Mouse (Mus musculus): ENCODE results near the gene Klc2.

Klc2 gene

DNA sequence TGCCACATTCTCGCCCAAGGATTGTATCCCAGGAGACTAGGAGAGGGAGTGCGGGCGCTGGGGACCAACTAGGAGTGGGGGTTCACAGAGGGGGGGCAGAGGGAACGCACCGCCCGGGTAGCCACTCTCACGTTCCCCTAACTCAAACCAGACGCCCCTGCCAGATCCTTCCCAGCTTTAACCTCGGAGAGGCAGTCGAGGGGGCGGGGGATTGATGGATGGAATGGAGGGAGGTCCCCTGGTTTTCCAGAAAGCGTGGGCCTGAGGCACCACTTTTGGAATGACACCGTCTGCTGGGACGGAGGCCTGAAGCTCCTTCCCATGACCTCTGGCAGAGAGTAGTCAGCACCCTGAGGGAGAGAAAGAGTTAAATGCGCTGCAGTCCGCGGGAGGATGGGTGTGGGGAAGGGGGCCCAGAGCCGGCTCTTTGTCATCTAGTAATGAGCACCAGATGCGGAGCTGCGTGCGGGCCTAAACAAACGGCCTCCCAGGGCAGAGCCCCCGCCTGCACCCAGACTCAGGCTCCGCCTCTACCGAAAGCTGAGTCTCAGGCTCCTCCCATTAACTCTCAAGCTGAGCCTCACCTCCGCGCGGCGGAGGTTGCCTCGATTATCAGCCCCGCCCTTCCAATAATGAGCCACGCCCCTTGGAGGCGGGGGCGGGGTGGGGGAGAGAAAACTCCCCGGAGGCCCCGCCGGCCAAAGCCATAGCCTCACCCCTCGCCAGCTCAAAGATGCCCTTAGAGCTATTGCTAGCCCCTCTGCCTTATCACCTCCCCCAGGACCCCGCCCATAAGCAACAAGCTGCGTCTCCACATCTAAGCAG, 46.6 kb downstream of the Klc2 start:
- DNase-seq, result no peak

DNA sequence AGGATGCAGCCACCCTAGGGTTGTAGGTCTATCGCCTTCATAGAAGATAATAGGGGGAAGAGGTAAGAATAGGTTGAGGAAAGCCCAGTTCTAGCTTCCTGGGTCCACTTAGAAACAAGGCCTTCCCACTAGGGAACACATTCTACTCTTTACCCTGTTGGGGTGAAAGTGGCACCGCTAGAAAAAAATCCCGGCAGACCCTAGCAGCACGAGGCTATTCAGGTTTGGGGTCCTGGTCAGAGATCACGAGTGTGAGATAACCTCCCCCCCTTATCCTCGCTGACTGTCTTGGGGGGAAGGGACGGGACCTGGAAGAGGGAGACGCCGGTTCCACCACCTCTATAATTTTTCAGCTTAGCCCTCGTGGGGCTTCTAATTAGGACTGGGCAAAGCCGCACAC, 47.3 kb downstream of the Klc2 start:
- no peak for DNase-seq

DNA sequence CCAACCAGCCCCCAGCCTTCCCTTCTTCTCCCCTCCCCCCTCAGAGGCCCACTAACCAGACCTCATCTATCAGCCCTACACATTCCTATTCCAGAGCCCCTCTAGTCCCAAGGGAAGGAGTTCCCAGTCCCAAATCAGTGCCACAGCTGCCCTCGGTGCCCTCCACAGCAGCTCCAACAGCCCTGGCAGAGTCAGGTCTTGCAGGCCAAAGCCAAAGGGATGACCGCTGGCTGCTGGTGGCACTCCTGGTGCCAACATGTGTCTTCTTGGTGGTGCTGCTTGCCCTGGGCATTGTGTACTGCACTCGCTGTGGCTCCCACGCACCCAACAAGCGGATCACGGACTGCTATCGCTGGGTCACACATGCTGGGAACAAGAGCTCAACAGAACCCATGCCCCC, 48.4 kb downstream of the Klc2 start:
- no peak for DNase-seq

DNA sequence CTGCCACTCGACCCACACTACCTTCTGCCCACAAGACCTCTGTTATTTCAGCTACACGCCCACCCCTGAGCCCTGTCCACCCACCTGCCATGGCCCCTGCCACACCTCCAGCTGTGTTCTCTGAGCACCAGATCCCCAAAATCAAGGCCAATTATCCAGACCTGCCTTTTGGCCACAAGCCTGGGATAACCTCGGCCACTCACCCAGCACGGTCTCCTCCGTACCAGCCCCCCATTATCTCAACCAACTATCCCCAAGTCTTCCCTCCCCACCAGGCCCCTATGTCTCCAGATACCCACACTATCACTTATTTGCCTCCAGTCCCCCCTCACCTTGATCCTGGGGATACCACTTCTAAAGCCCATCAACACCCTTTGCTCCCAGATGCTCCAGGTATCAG, 48.9 kb downstream of the Klc2 start:
- DNase-seq, result no peak

DNA sequence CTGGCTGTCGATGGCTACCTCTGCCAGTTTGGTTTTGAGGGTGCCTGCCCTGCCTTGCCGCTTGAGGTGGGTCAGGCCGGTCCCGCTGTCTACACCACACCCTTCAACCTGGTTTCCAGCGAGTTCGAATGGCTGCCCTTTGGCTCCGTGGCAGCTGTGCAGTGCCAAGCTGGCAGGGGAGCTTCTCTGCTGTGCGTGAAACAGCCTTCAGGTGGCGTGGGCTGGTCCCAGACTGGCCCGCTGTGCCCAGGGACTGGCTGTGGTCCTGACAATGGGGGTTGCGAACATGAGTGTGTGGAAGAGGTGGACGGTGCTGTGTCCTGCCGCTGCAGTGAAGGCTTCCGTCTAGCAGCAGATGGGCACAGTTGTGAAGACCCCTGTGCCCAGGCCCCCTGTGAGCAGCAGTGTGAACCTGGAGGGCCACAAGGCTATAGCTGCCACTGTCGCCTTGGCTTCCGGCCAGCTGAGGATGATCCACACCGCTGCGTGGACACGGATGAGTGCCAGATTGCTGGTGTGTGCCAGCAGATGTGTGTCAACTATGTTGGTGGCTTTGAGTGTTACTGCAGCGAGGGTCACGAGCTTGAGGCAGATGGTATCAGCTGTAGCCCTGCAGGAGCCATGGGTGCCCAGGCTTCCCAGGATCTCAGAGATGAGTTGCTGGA, 49.7 kb downstream of the Klc2 start:
- DNase-seq, result no peak

DNA sequence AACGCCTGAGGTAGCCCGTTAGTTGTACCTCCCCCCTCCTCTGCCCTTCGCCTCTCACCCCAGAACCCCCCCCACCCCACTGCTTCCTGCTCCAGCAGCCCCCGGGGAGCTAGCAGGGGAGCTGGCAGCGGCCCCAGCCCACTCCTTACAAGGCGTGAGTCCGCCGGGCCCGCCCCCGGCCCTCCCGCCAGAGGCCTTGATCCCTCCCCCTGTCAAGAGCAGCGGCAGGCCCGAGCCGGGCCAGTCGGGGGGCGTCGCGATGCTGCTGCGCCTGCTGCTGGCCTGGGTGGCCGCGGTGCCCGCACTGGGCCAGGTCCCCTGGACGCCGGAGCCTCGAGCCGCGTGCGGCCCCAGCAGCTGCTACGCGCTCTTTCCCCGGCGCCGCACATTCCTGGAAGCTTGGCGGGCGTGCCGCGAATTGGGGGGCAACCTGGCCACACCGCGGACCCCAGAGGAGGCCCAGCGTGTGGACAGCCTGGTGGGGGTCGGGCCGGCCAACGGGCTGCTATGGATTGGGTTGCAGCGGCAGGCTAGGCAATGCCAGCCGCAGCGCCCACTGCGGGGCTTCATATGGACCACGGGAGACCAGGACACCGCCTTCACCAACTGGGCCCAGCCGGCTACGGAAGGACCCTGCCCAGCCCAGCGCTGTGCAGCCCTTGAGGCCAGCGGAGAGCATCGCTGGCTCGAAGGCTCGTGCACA, 50.3 kb downstream of the Klc2 start, which contains the start of gene Cd248:
Gene Cd248 (plus strand): TSS at position 212 of the 703 bp plus-strand sequence.
- no peak for DNase-seq

DNA sequence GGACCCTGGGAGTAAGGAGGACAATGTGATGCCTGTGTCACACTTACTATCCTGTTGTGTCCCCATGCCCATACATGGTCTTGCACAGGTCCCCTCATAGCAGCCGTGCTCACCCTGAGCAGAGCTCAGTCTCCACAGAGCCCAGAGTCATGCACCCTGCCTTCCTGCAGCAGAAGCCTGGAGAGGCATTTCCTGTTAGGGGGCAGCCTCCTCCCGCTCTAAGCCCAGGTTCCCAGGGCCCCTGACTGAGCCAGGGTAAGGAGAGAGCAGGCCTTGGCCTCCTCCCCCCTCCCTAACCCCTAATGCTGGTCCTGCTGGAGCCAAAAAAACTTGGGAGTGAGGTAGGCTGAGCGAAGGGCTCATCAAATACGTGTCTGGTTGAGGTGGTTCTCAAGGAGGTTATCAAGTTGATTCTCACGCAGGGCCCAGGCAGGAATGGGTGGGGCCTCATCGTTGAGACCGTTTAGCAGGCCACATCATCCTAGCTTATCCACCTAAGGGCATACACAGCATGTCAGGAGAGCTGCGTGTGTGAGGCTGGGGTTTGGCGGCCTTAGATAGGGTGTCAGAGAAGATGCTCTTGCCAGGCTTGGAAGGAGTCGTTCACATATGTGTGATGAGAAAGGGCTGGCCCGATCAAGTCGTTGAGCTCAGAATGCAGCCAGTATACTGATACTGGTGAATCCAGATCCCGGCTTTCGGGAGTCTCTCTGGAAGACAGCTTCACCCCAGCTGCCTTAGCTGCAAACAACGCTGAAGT, 51.1 kb downstream of the Klc2 start:
- DNase-seq, result no peak

DNA sequence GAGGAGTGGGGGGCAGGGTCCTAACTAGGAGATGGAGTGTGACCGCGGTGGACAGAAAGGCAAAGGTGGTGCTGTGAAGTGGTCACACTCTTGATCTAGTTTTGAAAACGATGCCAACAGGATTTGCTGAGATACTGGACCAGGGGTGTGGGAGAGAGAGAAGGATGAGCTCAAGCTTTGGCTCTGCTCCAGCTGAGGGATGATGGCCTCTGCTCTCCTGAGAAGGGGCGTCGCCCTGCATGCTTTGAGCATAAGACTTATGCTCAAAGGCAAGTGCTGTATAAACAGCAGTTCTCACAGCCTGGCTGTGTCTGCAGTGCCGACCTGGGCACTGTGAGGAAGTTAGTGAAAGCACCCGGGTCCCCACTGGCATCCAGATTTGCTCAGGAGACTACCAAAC, 53.3 kb downstream of the Klc2 start:
- no peak for DNase-seq

DNA sequence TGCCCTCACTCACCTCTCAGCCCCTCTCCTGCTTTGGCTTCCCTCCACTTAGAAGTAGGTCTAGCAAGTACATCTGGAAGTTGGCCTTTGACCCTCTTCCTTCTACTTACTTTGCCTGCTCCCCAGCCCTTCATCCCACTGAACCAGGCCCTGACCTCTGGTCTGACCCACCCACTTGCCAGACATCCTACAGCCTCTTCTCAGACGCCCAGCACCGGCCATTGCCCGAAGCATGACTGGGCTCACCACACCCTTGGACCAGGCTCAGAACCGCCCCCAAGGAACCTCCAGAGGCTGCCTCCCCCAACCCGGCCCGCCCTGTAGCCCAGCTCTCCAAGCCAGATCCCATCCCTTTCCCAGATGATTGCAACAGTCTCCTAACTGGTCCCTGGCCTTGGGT, 55.9 kb downstream of the Klc2 start:
- DNase-seq, result no peak

DNA sequence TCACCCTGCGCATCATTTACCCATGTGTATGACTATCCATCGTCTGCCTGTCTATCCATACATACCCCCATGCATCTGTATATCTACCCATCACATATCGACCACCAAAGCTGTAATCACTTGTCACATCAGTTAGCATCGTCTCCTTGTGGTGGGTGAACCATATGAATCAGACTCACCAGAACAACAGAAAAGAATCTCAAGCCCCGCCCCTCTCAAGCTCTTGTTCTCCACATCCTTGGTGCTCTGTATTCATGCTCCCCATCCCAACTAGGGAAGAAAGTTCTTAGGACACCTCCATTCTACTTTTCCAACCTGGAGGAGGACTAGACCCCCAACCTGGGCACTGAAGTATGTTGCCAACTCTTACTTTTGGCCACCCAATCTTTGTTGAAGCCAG, 56.3 kb downstream of the Klc2 start:
- DNase-seq, result no peak

DNA sequence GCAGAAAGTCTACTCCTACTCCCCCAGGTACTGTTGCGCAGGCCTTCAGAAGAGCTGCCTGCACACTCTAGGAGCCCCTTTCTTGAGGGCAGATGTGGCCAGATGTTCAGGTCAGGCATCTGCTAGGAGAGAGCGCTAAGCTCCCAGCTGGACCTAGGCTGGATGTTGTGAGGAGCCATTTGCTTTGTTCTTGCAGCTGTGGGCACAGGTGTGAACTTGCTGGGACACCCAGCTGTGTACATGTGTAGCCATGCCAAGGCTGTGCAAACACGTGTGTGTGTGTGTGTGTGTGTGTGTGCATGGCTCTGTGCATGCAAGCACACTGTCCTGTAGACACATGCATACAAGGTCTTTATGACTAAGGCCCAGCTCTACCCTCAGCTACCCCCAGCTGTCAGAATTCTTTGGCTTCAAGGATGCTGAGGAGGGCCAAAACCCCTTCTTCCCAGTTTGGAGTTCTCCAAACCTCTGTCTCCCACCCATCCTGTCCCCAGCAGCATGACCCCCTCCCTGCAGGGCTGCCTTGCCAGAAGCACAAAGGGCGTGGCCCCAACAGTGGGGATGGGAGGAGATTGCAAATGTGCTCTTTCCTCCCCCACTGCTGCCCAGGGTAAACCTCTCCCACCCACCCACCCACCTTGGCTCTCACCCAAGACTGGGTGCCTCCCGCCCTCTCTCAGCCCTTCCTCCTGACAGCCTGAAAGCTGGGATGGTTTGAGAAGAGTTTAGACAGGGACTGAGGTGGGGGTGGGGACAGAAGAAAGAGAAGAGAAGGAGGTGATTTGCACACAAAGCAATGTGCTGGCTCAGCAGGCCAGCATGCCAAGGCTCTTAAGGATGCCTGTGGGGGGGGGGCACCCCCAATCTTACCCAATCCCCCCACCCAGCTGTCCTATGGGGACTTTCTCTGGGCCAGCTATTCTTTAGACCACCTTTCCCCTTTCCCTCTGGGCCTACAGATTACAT, 57.7 kb downstream of the Klc2 start:
- no peak for DNase-seq

DNA sequence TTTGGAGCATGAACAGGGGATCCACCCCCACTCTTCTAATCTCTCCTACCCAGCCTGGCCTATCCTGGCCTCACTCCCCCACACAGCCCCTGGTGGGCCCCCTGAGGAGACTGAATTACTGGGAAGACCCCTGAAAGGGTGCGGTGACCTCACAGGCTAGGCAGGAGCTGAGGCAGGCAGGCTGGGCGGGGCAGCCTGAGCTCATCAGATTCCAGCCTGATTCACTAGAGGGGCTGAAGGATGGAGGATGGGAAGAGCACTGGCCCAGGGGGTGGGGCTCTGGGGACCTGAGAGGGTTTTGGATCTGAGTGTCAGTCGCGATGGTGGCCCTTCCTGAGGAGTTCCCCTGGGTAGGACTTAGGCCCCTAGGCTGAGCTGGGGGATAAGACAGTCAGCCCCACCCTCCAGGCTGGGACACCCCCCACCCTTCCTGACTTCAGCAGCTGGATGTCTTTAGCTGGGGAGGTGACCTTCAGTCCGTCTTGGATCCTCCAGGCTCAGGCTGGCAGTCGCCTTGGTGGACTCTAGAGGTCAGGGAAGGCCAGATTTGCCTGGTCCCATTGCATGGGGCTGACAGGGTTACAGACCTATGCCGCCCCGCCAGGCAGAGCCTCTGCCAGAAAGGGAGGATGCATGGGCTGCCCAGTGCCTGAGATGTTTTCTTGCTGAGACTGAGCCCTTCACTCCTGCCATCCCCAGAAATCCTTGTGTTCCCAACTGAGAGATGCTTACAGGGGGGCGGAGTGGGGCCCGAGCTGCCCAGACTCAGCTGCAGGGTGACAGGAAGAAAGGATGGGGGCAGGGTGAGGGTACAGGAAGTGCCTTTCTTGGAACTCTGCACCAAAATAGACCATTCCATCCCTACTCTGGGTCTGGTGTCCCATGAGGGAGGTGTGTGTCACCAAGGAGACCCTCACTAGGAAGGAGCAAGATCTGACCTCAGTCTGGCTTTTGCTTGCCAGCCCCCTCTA, 59.3 kb downstream of the Klc2 start:
- DNase-seq, result no peak

DNA sequence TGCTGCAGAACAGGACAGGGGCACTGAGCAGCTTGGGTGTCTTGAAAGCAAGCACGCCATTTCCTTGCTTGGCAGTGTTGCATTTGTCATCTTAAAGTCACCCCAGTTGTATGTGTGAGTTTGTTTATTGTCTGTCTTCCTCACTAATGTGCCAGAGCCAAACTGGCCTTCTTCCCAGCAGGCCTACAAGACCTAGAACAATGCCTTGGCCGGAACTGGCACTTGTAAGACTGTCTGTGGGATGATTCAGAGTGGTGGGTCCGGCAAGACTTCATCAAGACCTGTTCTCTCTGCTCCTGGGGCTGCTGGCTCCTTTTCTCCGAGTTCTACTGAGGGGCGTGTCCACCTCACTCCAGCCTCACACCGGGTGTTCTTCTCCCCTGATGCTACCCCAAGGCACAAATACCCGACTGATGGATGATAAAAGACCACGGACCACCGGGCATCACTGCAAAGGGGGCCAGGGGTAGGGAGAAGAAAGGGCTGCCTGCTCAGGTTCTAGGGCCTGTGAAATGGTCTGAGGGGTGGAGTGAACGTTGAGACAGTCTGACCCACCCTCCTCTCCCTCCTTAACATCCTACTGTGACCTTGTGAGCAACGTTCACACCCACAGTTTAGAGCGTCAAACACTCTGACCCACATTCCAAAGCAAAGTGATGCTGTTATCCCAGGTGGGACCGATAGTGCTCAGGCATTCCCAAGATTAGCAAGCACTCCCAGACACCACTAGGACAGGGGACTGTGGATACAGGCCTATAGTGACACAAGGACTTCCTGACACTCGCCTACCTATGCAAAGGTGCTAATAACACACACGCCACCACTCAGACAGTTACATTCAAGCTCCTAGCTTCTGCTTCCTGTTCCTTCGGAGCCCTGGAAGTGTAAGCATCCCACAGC, 60.2 kb downstream of the Klc2 start:
- DNase-seq, result no peak
